Mouse (Mus musculus) stomach, embryonic 15.5 days (tissue): ENCODE results near the gene Olfr640. TPM values are rescaled to one million over a fixed set of nuclear protein-coding genes. Genes with fewer than 3 reads are reported as not detected.

Experiments used
- ATAC-seq: fragments of 200-750 bp; cut with Nextera tagmentation; 2 replicates; pipeline ENCODE4 v1.8.0; 2017; ENCODE audit warnings: low read depth, moderate number of reproducible peaks, moderate TSS enrichment; ENCODE audit not compliant: insufficient read depth, low FRiP score
- H3K27ac ChIP-seq: fragments of 300-500 bp; sonication (generic); 2 replicates; pipeline ENCODE4 v1.5.1; 2015; ENCODE audit warnings: mild to moderate bottlenecking, inconsistent platforms
- H3K27me3 ChIP-seq: fragments of 300-500 bp; sonication (generic); replicated peaks from 2 replicates; pipeline ENCODE4 v1.6.1; 2015; ENCODE audit warnings: inconsistent platforms
- H3K36me3 ChIP-seq: fragments of 300-500 bp; sonication (generic); 2 replicates; pipeline ENCODE4 v1.6.1; 2015; ENCODE audit warnings: inconsistent platforms
- H3K4me1 ChIP-seq: fragments of 300-500 bp; sonication (generic); 2 replicates; pipeline ENCODE4 v1.6.1; 2015; ENCODE audit warnings: inconsistent platforms
- H3K4me2 ChIP-seq: fragments of 300-500 bp; sonication (generic); 2 replicates; pipeline ENCODE4 v1.6.1; 2015; ENCODE audit warnings: mild to moderate bottlenecking, inconsistent platforms
- H3K4me3 ChIP-seq: fragments of 300-500 bp; sonication (generic); replicated peaks from 2 replicates; pipeline ENCODE4 v1.5.1; 2015; ENCODE audit warnings: inconsistent platforms
- H3K9ac ChIP-seq: fragments of 300-500 bp; sonication (generic); 2 replicates; pipeline ENCODE4 v1.6.1; 2015; ENCODE audit warnings: inconsistent platforms
- H3K9me3 ChIP-seq: fragments of 300-500 bp; sonication (generic); 2 replicates; pipeline ENCODE4 v1.6.1; 2016; ENCODE audit warnings: inconsistent platforms
- WGBS: fragments of 180-500 bp; shearing (Covaris S2); methylation state at CpG from one replicate; pipeline ENCODE4 v1.1.7; 2015; 5-methylcytosine and 5-hydroxymethylcytosine counted together
- polyA plus RNA-seq: library from polyadenylated mRNA; unstranded; fragments of >200 nt; fragmentation: Nextera tagmentation; extraction: Ambion mirVana; gene quantifications from 2 replicates; pipeline ENCODE4 v1.2.1, GENCODE M21; 2015

The Olfr640 gene
- polyA plus RNA-seq, 1 experiment from 2014 or later: not detected

DNA sequence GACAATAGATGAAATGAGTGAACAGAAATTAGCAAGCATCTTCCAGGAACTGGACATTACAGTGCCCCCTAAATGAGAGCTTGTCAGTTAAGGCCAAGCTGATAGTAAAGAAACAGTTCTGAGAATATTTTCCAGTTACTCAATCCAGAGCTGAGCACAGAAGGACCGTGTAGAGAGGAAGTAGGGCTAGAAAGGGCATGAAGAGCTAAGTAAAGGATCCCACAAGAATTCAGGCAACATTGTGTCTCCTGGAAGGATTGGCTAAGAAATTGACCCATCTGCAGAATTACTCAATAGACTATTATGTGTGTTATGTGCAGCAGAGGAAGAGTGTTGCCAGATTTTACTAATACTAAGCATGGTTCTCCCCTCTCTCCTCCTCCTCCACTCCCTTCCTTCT is 53.6 kb downstream of the Olfr640 start:
- Histone ChIP-seq H3K9me3 (no peaks in the 10 kb centered on the region), H3K27me3 (no peaks in the 10 kb centered on the region), H3K4me1 (no peaks in the 10 kb centered on the region), H3K27ac (no peak overlapping the region), H3K9ac (no peak overlapping the region), H3K4me3 (no peak overlapping the region), H3K36me3 (no peaks in the 10 kb centered on the region), H3K4me2 (no peak overlapping the region)
- ATAC-seq: no peak
- WGBS: 73% methylated on average over 1 of the region's 1 CpGs

DNA sequence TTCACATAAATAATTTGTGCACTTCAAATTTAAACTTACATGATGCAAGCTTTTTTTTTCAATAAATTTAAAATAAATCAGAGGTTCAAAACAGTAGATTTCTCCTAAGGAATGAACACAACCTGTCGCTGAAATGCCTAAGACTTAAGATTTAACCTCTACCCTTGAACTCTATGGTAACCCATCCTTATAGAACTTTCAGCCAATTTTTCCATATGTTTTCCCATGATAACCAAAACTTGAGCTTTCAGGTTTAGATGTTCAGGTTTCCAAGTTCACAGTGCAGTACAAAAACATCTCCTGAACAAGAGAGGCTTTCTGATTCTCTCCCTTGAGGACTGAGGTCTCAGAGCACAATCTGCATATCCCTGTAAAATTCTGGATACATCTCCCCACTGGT is 54.5 kb downstream of the Olfr640 start, which contains the start of gene Olfr635:
TSS of gene Olfr635 (plus strand) at position 301 of the 400 bp plus-strand sequence.
- no peak within 1 kb of the TSS for H3K4me3 ChIP-seq
- H3K4me1 ChIP-seq: no peaks in the 10 kb centered on the region
- no peak within 1 kb of the TSS for H3K4me2 ChIP-seq
- no peak for ATAC-seq
- H3K9ac ChIP-seq: no peak within 1 kb of the TSS
- WGBS: 79% methylated on average over 1 of the region's 1 CpGs
- no peaks in the 10 kb centered on the region for H3K36me3 ChIP-seq
- H3K27ac ChIP-seq: no peak within 1 kb of the TSS
- no peaks in the 10 kb centered on the region for H3K9me3 ChIP-seq
- no peaks in the 10 kb centered on the region for H3K27me3 ChIP-seq

Other genes with a start within 250 kb of the Olfr640 start
- not detected in 2 replicates for gene Olfr68, start 245.9 kb downstream of the Olfr640 start, polyA plus RNA-seq
- not detected in 2 replicates for gene Olfr67, start 233.8 kb downstream of the Olfr640 start, polyA plus RNA-seq
- gene Hbb-bt, start 211.6 kb downstream of the Olfr640 start, polyA plus RNA-seq: 3,099 and 5,430 TPM in 2 replicates
- 8,336 and 14,080 TPM in 2 replicates for gene Hbb-bs, start 197.5 kb downstream of the Olfr640 start, polyA plus RNA-seq
- not detected in 2 replicates for gene Hbb-bh2, start 185.1 kb downstream of the Olfr640 start, polyA plus RNA-seq
- gene Hbb-bh1, start 182.4 kb downstream of the Olfr640 start, polyA plus RNA-seq: 4.5 and 5.1 TPM in 2 replicates
- gene Hbb-y, start 172.4 kb downstream of the Olfr640 start, polyA plus RNA-seq: 247 and 357 TPM in 2 replicates
- gene Olfr66, start 139.3 kb downstream of the Olfr640 start, polyA plus RNA-seq: not detected in 2 replicates
- not detected in 2 replicates for gene Olfr64, start 131.1 kb downstream of the Olfr640 start, polyA plus RNA-seq
- not detected in 2 replicates for gene Olfr65, start 122.1 kb downstream of the Olfr640 start, polyA plus RNA-seq
- gene Olfr631, start 96.7 kb downstream of the Olfr640 start, polyA plus RNA-seq: not detected in 2 replicates
- not detected in 2 replicates for gene Olfr632, start 91.2 kb downstream of the Olfr640 start, polyA plus RNA-seq
- gene Olfr633, start 81.1 kb downstream of the Olfr640 start, polyA plus RNA-seq: not detected in 2 replicates
- gene Olfr635, start 54.4 kb downstream of the Olfr640 start, polyA plus RNA-seq: not detected in 2 replicates
- not detected in 2 replicates for gene Olfr638, start 26.8 kb downstream of the Olfr640 start, polyA plus RNA-seq
- gene Olfr639, start 8.3 kb downstream of the Olfr640 start, polyA plus RNA-seq: not detected in 2 replicates
- gene Olfr641, start 9.9 kb upstream of the Olfr640 start, polyA plus RNA-seq: not detected in 2 replicates
- gene Olfr642, start 27.1 kb upstream of the Olfr640 start, polyA plus RNA-seq: not detected in 2 replicates
- not detected in 2 replicates for gene 4930516K23Rik, start 35.9 kb upstream of the Olfr640 start, polyA plus RNA-seq
- gene Olfr644, start 46.3 kb upstream of the Olfr640 start, polyA plus RNA-seq: not detected in 2 replicates
- not detected in 2 replicates for gene Olfr645, start 59.9 kb upstream of the Olfr640 start, polyA plus RNA-seq
- gene Olfr646, start 79.3 kb upstream of the Olfr640 start, polyA plus RNA-seq: not detected in 2 replicates
- gene Ubqln5, start 104.3 kb upstream of the Olfr640 start, polyA plus RNA-seq: not detected in 2 replicates
- gene Olfr643, start 111.8 kb upstream of the Olfr640 start, polyA plus RNA-seq: not detected in 2 replicates
- gene Ubqln3, start 117.7 kb upstream of the Olfr640 start, polyA plus RNA-seq: not detected in 2 replicates
- gene Ubqlnl, start 125.0 kb upstream of the Olfr640 start, polyA plus RNA-seq: not detected in 2 replicates
- not detected in 2 replicates for gene Olfm5, start 139.3 kb upstream of the Olfr640 start, polyA plus RNA-seq
- 0.24 and 0.26 TPM in 2 replicates for gene Olfr648, start 157.8 kb upstream of the Olfr640 start, polyA plus RNA-seq
- not detected in 2 replicates for gene Olfr649, start 170.4 kb upstream of the Olfr640 start, polyA plus RNA-seq
- gene Trim6, start 193.2 kb upstream of the Olfr640 start, polyA plus RNA-seq: 0.97 and 1.1 TPM in 2 replicates
- 2.1 and 2.4 TPM in 2 replicates for gene Trim34a, start 218.9 kb upstream of the Olfr640 start, polyA plus RNA-seq